Mouse (Mus musculus): Measurements from ENCODE around the gene Serf1.

GRCm38 (mm10) chr13:100124423-100125257 lies 16.8 kb downstream of the Serf1 start, which contains the start of gene Smn1:
- TF ChIP-seq ZNF384 (IDR thresholded peaks at IDR 0.05; ENCODE audit: low read depth, low read length) (no peak), ZC3H11A (IDR thresholded peaks at IDR 0.05; ENCODE audit: borderline replicate concordance, low read depth, low read length) (no peak), HCFC1 (IDR thresholded peaks at IDR 0.05; ENCODE audit: borderline replicate concordance, insufficient read depth, low read length) (peak; percentile 78), MAFK (IDR thresholded peaks at IDR 0.05; ENCODE audit: insufficient read depth, low read depth, low read length) (no peak), CHD2 (IDR thresholded peaks at IDR 0.05; ENCODE audit: low read depth, low read length) (no peak)

All from ES-E14 (cell line).